ENCODE assay signal across 21 mouse cellular contexts in genomic region chr1:74565834-74566233, GRCm38 (mm10). TPM values are rescaled to one million over a fixed set of nuclear protein-coding genes. Genes with fewer than 3 reads are reported as not detected.
DNase-seq lines count a peak whose midpoint lies in the region; ATAC-seq lines count a peak whose summit lies in the region.
"Had no signal": no experiment of that assay in that cellular context is flagged by ENCODE, and none has a peak within 500 bp of the region (broad histone marks: within the 10 kb centered on the region; RNA-seq: fewer than 3 reads in every experiment).

No protein-coding gene starts in this region.

- intact Hi-C loops in heart, postnatal 36 days (cut with DNase I) = no loop called here

- ATAC-seq in common myeloid progenitor, adult 5-6 weeks (replicated peaks; ENCODE audit: low read depth, poor library complexity, severe bottlenecking) = 0 out of 2 replicates have a peak, but pooled peaks have one; percentile 29
- ATAC-seq in megakaryocyte, adult 5-6 weeks (ENCODE audit: poor library complexity, severe bottlenecking) = peak; percentile 30; the same call in 1 of the 2 replicates
- ATAC-seq: activated CD4-positive, CD25-positive, alpha-beta regulatory T cell, adult 4 months; CD4-positive, CD25-positive, alpha-beta regulatory T cell, adult 4 months; forebrain, embryonic 14.5 days; forebrain, embryonic 16.5 days; Patski had no signal

- DNase-seq in 416B (ENCODE audit: low read depth) = peak; percentile 28
- no peak for DNase-seq in frontal cortex, postnatal 25 days (ENCODE audit: low spot score in 2 of 2)
- DNase-seq in heart, postnatal 36 days = no peak
- no peak for DNase-seq in thymus, postnatal 14 days
- DNase-seq: adrenal gland, adult 8-10 months; adrenal gland, postnatal 14 days; adrenal gland, postnatal 36 days; B cell, adult 2 months; cerebellum, adult 11-12 months; cerebellum, adult 2 months; cerebellum, adult 9-10 months; cerebellum, postnatal 10 days; cerebellum, postnatal 25 days; embryo, embryonic 11 days had no signal

RNA-seq across cellular contexts. Expression of gene Usp37, which starts 21.8 kb away (rescaled TPM):
- 54.4 and 58.5 TPM in 2 replicates for total RNA-seq in common myeloid progenitor, adult 5-6 weeks (2017)
- total RNA-seq in megakaryocyte, adult 5-6 weeks (2015) = 14.7 and 18.0 TPM in 2 replicates
- total RNA-seq in megakaryocyte, adult 5-6 weeks (2017) = 23.0 and 26.4 TPM in 2 replicates
- 10 to 100 TPM in 1 of 2 experiments, 1 to 10 TPM in 1; 6.7 to 10.1 TPM for total RNA-seq in heart, postnatal 36 days (2021)

RNA-seq across cellular contexts. Expression of gene Zfp142, which starts 22.2 kb away (rescaled TPM):
- 10.9 and 12.5 TPM in 2 replicates for total RNA-seq in common myeloid progenitor, adult 5-6 weeks (2017)
- 14.5 and 16.2 TPM in 2 replicates for total RNA-seq in megakaryocyte, adult 5-6 weeks (2015)
- 6.2 and 7.2 TPM in 2 replicates for total RNA-seq in megakaryocyte, adult 5-6 weeks (2017)
- 10 to 100 TPM in 1 of 2 experiments, 1 to 10 TPM in 1; 8.4 to 10.2 TPM for total RNA-seq in heart, postnatal 36 days (2021)

RNA-seq across cellular contexts. Expression of gene Bcs1l, which starts 22.3 kb away (rescaled TPM):
- total RNA-seq in common myeloid progenitor, adult 5-6 weeks (2017) = 14.9 and 23.7 TPM in 2 replicates
- total RNA-seq in megakaryocyte, adult 5-6 weeks (2015) = 9.8 and 9.9 TPM in 2 replicates
- 8.3 and 10.9 TPM in 2 replicates for total RNA-seq in megakaryocyte, adult 5-6 weeks (2017)
- 10 to 100 TPM; 28.7 to 37.0 TPM for total RNA-seq in heart, postnatal 36 days (2021)

RNA-seq across cellular contexts. Expression of gene Plcd4, which starts 23.1 kb away (rescaled TPM):
- total RNA-seq in common myeloid progenitor, adult 5-6 weeks (2017) = 0.09 and 0.19 TPM in 2 replicates
- total RNA-seq in megakaryocyte, adult 5-6 weeks (2015) = not detected in 2 replicates
- total RNA-seq in megakaryocyte, adult 5-6 weeks (2017) = not detected in 2 replicates
- total RNA-seq in heart, postnatal 36 days (2021) = not detected

RNA-seq across cellular contexts. Expression of gene Rnf25, which starts 35.4 kb away (rescaled TPM):
- total RNA-seq in common myeloid progenitor, adult 5-6 weeks (2017) = 18.2 and 18.3 TPM in 2 replicates
- total RNA-seq in megakaryocyte, adult 5-6 weeks (2015) = 24.5 and 27.6 TPM in 2 replicates
- 38.1 and 41.3 TPM in 2 replicates for total RNA-seq in megakaryocyte, adult 5-6 weeks (2017)
- 10 to 100 TPM; 16.1 to 17.4 TPM for total RNA-seq in heart, postnatal 36 days (2021)
